Mouse (Mus musculus) limb, embryonic 10.5 days (tissue): ENCODE measurements around the gene Erbb2. TPM values are rescaled to one million over a fixed set of nuclear protein-coding genes. Genes with fewer than 3 reads are reported as not detected.

ENCODE experiments used
- polyA plus RNA-seq: library from polyadenylated mRNA; unstranded; fragments of >200 nt; fragmentation: Nextera tagmentation; extraction: Ambion mirVana; gene quantifications from 2 replicates; pipeline ENCODE4 v1.2.1, GENCODE M21; 2016

Erbb2 gene
- polyA plus RNA-seq, 1 experiment from 2014 or later: 30.9 TPM

Other genes with a start within 250 kb of the Erbb2 start
- gene Med1, start 219.2 kb upstream of the Erbb2 start, polyA plus RNA-seq: 73.2 and 84.3 TPM in 2 replicates
- gene Cdk12, start 209.4 kb upstream of the Erbb2 start, polyA plus RNA-seq: 12.2 and 14.6 TPM in 2 replicates
- gene Neurod2, start 82.8 kb upstream of the Erbb2 start, polyA plus RNA-seq: not detected in 2 replicates
- gene Ppp1r1b, start 64.1 kb upstream of the Erbb2 start, polyA plus RNA-seq: 0.13 TPM in 2 replicates
- gene Stard3, start 54.1 kb upstream of the Erbb2 start, polyA plus RNA-seq: 37.8 and 41.3 TPM in 2 replicates
- gene Tcap, start 28.7 kb upstream of the Erbb2 start, polyA plus RNA-seq: 0.16 and 0.40 TPM in 2 replicates
- gene Pnmt, start 26.0 kb upstream of the Erbb2 start, polyA plus RNA-seq: 0.61 TPM in 1 of 2 replicates, not detected in the other
- 9.7 and 10.5 TPM in 2 replicates for gene Pgap3, start 12.0 kb upstream of the Erbb2 start, polyA plus RNA-seq
- 76.8 and 81.3 TPM in 2 replicates for gene Mien1, start 26.5 kb downstream of the Erbb2 start, polyA plus RNA-seq
- gene Grb7, start 33.9 kb downstream of the Erbb2 start, polyA plus RNA-seq: 6.4 and 9.5 TPM in 2 replicates
- gene Ikzf3, start 133.6 kb downstream of the Erbb2 start, polyA plus RNA-seq: not detected in 2 replicates
- gene Zpbp2, start 138.6 kb downstream of the Erbb2 start, polyA plus RNA-seq: 0.14 TPM in 1 of 2 replicates, not detected in the other
- gene Ormdl3, start 174.9 kb downstream of the Erbb2 start, polyA plus RNA-seq: 46.9 and 55.0 TPM in 2 replicates
- not detected in 2 replicates for gene Lrrc3c, start 185.8 kb downstream of the Erbb2 start, polyA plus RNA-seq
- gene Gm12355, start 213.2 kb downstream of the Erbb2 start, polyA plus RNA-seq: 1.3 and 1.8 TPM in 2 replicates
- gene Gsdma3, start 213.9 kb downstream of the Erbb2 start, polyA plus RNA-seq: not detected in 2 replicates
- gene Gsdma2, start 234.3 kb downstream of the Erbb2 start, polyA plus RNA-seq: not detected in 2 replicates